Mouse (Mus musculus) kidney, embryonic 14.5 days (tissue): ENCODE results near the gene Cfap54. TPM values are rescaled to one million over a fixed set of nuclear protein-coding genes. Genes with fewer than 3 reads are reported as not detected.

Source experiments
- ATAC-seq: fragments of 200-750 bp; cut with Nextera tagmentation; 2 replicates; pipeline ENCODE4 v1.8.0; 2017; ENCODE audit warnings: moderate number of reproducible peaks, mild to moderate bottlenecking, moderate TSS enrichment, moderate library complexity; ENCODE audit not compliant: low FRiP score, low TSS enrichment
- H3K27ac ChIP-seq: fragments of 300-500 bp; sonication (generic); 2 replicates; pipeline ENCODE4 v1.5.1; 2014; ENCODE audit warnings: low read depth, mild to moderate bottlenecking, low read length, moderate library complexity, mixed read lengths
- H3K27me3 ChIP-seq: fragments of 300-500 bp; sonication (generic); 2 replicates; pipeline ENCODE4 v1.6.1; 2014; ENCODE audit warnings: mild to moderate bottlenecking, low read length; ENCODE audit not compliant: control insufficient read depth, insufficient read depth
- H3K36me3 ChIP-seq: fragments of 300-500 bp; sonication (generic); 2 replicates; pipeline ENCODE4 v1.6.1; 2014; ENCODE audit warnings: low read length, mixed read lengths; ENCODE audit not compliant: control insufficient read depth, insufficient read depth
- H3K4me1 ChIP-seq: fragments of 300-500 bp; sonication (generic); 2 replicates; pipeline ENCODE4 v1.6.1; 2014; ENCODE audit warnings: low read length, mixed read lengths; ENCODE audit not compliant: control insufficient read depth, insufficient read depth
- H3K4me2 ChIP-seq: fragments of 300-500 bp; sonication (generic); replicated peaks from 2 replicates; pipeline ENCODE4 v1.6.1; 2014; ENCODE audit warnings: low read depth, mild to moderate bottlenecking, low read length
- H3K4me3 ChIP-seq: fragments of 300-500 bp; sonication (generic); 2 replicates; pipeline ENCODE4 v1.5.1; 2014; ENCODE audit warnings: mild to moderate bottlenecking, low read length
- H3K9ac ChIP-seq: fragments of 300-500 bp; sonication (generic); 2 replicates; pipeline ENCODE4 v1.6.1; 2014; ENCODE audit warnings: low read depth, mild to moderate bottlenecking, low read length, moderate library complexity
- H3K9me3 ChIP-seq: fragments of 300-500 bp; sonication (generic); 2 replicates; pipeline ENCODE4 v1.6.1; 2016; ENCODE audit warnings: low read length; ENCODE audit not compliant: control insufficient read depth
- WGBS: fragments of 180-500 bp; shearing (Covaris S2); extraction: QIAGEN DNeasy Blood & Tissue Kit; methylation state at CpG from one replicate; pipeline ENCODE4 v1.1.7; 2014; 5-methylcytosine and 5-hydroxymethylcytosine counted together
- polyA plus RNA-seq: library from polyadenylated mRNA; unstranded; fragments of >200 nt; fragmentation: Nextera tagmentation; extraction: Ambion mirVana; gene quantifications from 2 replicates; pipeline ENCODE4 v1.2.1, GENCODE M21; 2014

Cfap54 gene
- polyA plus RNA-seq, 1 experiment from 2014 or later: 0.49 TPM

DNA sequence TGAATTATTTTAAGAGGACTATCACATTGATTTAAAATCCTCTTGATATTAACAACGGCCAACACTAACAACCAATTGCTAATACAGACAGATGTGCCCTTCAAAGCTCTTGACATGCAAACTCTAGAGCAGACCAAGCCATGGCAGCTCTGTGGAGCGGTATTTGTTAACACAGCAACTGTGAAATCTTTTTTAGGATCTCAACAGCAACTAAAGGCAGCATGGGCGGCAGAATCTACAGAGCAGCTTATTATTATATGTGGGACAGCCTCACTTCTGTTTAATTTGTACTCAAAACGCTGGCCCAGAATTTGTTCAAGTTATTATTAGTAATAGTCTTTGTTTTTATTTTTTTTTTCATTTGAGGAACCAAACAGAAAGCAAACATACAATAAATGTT is 28.1 kb downstream of the Cfap54 start:
- Histone ChIP-seq H3K36me3 (no peaks in the 10 kb centered on the region), H3K27ac (no peak overlapping the region), H3K4me1 (no peaks in the 10 kb centered on the region), H3K27me3 (no peaks in the 10 kb centered on the region), H3K4me3 (no peak overlapping the region), H3K9ac (no peak overlapping the region), H3K4me2 (no peak overlapping the region), H3K9me3 (no peaks in the 10 kb centered on the region)
- 79% methylated on average over 4 of the region's 4 CpGs for whole genome bisulfite sequencing
- ATAC-seq: no peak

DNA sequence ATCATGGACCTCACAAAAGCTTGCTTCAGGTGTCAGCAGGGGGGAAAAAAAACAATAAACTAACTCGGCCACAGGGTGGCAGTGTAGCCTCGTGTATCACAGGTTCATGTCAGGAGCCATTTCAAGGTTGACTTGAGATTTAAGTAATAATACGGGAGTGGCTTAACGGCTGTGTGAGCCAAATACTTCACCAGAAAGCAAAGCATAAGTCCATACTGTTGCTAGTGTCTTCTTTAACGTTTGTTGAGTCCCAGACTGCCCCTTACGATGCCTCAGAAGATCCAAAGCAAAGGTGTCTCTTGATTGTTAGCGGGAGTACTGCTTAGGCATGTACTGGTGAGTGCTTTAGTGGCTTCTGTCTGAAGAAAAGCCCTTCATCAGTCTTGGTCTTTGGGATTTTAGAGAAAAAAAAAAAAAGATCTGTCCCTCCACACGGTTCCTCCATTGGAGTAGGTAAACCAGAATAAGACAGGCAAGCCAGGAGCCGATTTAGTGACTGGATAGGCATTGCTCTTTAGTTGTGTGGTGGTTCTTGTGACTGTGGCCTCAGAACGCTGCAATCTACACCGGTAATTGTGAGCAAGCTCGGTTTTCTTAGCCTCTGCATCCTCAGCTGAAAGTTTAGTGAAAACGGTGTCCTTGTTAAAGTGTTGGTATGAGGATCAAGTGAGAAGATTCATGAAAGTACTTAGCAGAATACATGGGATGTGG is 30.2 kb downstream of the Cfap54 start:
- Histone ChIP-seq H3K36me3 (no peaks in the 10 kb centered on the region), H3K27me3 (no peaks in the 10 kb centered on the region), H3K4me3 (peak overlapping the region; percentile 4; the same call in 1 of the 2 replicates), H3K27ac (no peak overlapping the region), H3K4me2 (peak overlapping the region; percentile 36; the same call in 1 of the 2 replicates), H3K9ac (no peak overlapping the region), H3K4me1 (no peaks in the 10 kb centered on the region), H3K9me3 (no peaks in the 10 kb centered on the region)
- 33% methylated on average over 13 of the region's 13 CpGs for WGBS
- ATAC-seq: no peak

DNA sequence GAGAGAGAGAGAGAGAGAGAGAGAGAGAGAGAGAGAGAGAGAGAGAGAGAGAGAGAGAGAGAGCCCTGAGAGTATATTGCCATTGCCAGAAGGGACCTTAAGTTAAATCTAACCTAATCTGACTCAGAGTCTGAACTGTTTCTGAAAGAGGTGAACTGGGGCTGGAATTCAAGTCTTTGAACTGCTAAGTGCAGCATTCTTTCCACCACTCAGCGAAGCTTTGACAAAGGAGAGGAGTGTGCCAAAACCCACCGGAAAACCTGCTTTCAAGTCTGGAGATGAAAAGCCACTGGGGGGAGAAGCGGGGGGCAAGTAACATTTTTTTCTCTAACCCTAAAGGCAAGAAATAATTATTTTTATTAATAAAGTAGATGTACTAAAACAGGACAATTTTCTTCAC is 30.8 kb downstream of the Cfap54 start:
- no peaks in the 10 kb centered on the region for H3K27me3 ChIP-seq
- WGBS: 51% methylated on average over 3 of the region's 3 CpGs
- H3K4me1 ChIP-seq: no peaks in the 10 kb centered on the region
- H3K27ac ChIP-seq: no peak overlapping the region
- H3K36me3 ChIP-seq: no peaks in the 10 kb centered on the region
- H3K4me3 ChIP-seq: no peak overlapping the region
- no peaks in the 10 kb centered on the region for H3K9me3 ChIP-seq
- no peak overlapping the region for H3K4me2 ChIP-seq
- no peak for ATAC-seq
- H3K9ac ChIP-seq: no peak overlapping the region

DNA sequence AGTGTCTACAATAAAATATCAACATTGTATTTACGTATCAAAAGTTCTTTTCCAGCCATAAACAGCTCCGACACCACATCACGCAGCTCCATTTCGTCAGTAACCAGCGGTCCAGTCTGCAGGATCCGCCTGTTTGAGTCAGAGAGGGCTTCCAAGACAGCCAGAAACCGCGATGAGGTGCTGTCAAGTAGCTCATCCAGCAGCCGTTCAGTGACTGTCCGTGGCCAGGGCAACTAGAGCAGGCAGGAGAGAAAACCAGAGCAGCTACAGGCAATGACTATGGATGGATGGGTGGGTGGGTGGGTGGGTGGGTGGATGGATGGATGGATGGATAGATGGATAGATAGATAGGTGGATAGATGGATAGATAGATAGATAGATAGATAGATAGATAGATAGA is 38.2 kb downstream of the Cfap54 start:
- no peak overlapping the region for H3K4me2 ChIP-seq
- H3K9me3 ChIP-seq: no peaks in the 10 kb centered on the region
- no peaks in the 10 kb centered on the region for H3K36me3 ChIP-seq
- ATAC-seq: no peak
- 90% methylated on average over 10 of the region's 10 CpGs for WGBS
- no peaks in the 10 kb centered on the region for H3K27me3 ChIP-seq
- H3K27ac ChIP-seq: no peak overlapping the region
- no peaks in the 10 kb centered on the region for H3K4me1 ChIP-seq
- no peak overlapping the region for H3K9ac ChIP-seq
- H3K4me3 ChIP-seq: no peak overlapping the region

DNA sequence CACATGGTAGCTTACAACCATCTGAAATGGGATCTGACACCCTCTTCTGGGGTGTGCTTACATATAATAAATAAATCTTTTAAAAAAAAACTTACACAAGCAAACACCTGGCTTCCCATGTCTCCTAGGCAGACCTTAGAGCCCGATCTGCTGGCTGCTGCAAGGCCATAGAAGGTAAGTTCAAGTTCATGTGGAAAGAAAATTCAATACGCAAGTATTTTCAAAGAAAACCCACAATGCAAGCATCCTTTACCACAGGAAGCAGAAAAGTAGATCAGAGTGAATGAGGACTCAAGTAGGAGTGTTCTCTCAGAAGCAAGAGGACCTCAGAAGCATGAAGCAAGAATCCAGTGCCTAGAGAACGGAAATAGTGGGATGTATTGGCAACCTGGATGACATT is 39.6 kb downstream of the Cfap54 start:
- H3K4me1 ChIP-seq: no peaks in the 10 kb centered on the region
- no peaks in the 10 kb centered on the region for H3K27me3 ChIP-seq
- H3K36me3 ChIP-seq: no peaks in the 10 kb centered on the region
- no peak overlapping the region for H3K4me3 ChIP-seq
- no peak for ATAC-seq
- no peak overlapping the region for H3K27ac ChIP-seq
- H3K4me2 ChIP-seq: no peak overlapping the region
- H3K9ac ChIP-seq: no peak overlapping the region
- WGBS: 86% methylated on average over 3 of the region's 3 CpGs
- H3K9me3 ChIP-seq: no peaks in the 10 kb centered on the region

DNA sequence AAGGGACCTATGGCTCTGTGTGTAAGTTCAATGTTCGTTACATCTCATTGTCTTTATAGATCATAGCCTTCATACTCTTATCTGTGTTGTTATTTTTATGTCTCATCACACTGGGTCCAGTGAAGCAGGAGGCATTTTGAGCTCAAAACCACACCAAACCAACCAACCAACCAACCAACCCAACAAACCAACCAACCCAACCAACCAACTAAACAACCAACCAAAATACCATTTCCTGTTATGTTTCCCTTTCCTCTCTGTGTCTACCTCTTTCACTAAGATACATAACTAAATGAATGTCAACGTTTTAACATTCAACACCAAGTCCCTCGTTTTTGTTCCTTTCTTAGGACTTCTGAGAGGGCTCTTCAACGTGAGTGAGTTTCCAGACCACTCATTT is 40.0 kb downstream of the Cfap54 start:
- no peaks in the 10 kb centered on the region for H3K4me1 ChIP-seq
- H3K27me3 ChIP-seq: no peaks in the 10 kb centered on the region
- no peaks in the 10 kb centered on the region for H3K9me3 ChIP-seq
- H3K27ac ChIP-seq: no peak overlapping the region
- H3K4me3 ChIP-seq: no peak overlapping the region
- H3K9ac ChIP-seq: no peak overlapping the region
- no peaks in the 10 kb centered on the region for H3K36me3 ChIP-seq
- no peak overlapping the region for H3K4me2 ChIP-seq
- ATAC-seq: no peak
- 69% methylated on average over 4 of the region's 4 CpGs for WGBS

DNA sequence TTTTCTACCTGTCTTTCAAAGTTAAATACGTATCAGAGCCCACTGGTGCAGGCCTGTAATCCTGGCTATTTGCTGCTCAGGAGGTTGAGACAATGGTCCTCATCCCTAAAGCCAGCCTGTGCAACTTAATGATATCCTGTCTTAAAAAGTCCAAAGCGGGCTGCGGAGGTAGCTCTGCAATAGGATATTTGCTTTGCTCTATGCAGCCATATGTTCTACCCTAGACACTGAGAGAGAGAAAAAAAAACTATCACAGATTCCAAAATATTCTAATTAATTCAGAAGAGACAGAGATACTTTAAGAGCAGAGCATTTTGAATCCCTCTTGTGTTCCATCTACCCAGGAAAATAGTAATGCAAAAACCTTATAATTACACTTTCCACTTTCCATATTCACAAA is 44.9 kb downstream of the Cfap54 start:
- no peak for ATAC-seq
- H3K27ac ChIP-seq: no peak overlapping the region
- no peak overlapping the region for H3K9ac ChIP-seq
- no peak overlapping the region for H3K4me3 ChIP-seq
- H3K36me3 ChIP-seq: no peaks in the 10 kb centered on the region
- H3K27me3 ChIP-seq: no peaks in the 10 kb centered on the region
- H3K9me3 ChIP-seq: no peaks in the 10 kb centered on the region
- H3K4me2 ChIP-seq: no peak overlapping the region
- H3K4me1 ChIP-seq: no peaks in the 10 kb centered on the region
- WGBS: 86% methylated on average over 3 of the region's 3 CpGs

DNA sequence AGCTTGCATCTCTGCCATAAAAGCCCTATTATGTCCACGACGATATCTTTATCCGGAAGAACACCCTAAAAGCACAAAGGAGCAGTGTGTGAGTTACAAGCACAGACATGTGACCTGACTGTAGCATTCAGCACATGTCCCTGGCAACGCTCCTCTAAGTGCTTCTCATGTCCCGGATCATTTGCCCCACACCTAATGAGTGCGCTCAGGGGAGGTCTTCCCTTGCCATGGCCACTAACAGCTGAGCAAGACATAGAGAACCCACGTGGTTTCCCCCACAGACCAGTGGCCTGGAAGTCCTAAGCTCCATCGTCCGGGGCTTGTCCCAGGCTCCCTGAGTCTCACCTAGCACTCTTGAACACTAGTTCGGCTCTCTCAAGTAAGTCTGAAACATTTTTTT is 45.9 kb downstream of the Cfap54 start:
- Histone ChIP-seq H3K4me1 (no peaks in the 10 kb centered on the region), H3K9me3 (no peaks in the 10 kb centered on the region), H3K4me2 (no peak overlapping the region), H3K4me3 (no peak overlapping the region), H3K27me3 (no peaks in the 10 kb centered on the region), H3K9ac (no peak overlapping the region), H3K27ac (no peak overlapping the region), H3K36me3 (no peaks in the 10 kb centered on the region)
- ATAC-seq: no peak
- 74% methylated on average over 10 of the region's 10 CpGs for WGBS

DNA sequence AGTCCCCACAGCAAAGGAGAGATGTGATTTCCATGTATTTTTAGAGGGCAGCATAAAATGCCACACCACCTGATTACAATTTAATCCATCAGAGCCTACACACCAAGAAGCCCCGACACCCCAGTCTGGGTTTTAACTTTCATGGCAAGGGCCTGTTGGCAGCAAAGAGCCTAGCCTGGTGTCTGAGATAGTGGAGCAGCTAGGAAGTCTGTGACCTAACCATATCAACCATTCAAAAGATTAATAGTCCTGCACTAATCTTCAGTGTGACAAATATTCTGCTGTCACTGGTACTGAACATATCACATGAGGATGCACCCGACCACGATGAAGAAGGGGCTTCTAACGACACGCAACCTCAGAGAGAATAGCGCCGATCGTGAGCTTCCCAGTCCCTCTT is 58.1 kb downstream of the Cfap54 start:
- Histone ChIP-seq H3K4me2 (no peak overlapping the region), H3K27me3 (no peaks in the 10 kb centered on the region), H3K4me3 (no peak overlapping the region), H3K36me3 (no peaks in the 10 kb centered on the region), H3K4me1 (no peaks in the 10 kb centered on the region), H3K9ac (no peak overlapping the region), H3K27ac (no peak overlapping the region), H3K9me3 (no peaks in the 10 kb centered on the region)
- no peak for ATAC-seq
- 77% methylated on average over 8 of the region's 8 CpGs for WGBS
